Mouse (Mus musculus) gastrocnemius, adult 8-10 months (tissue): Measurements from ENCODE around the gene Kndc1. TPM values are rescaled to one million over a fixed set of nuclear protein-coding genes. Genes with fewer than 3 reads are reported as not detected.

Experiments used
- DNase-seq, 2 experiments: peaks; one replicate each; pipeline ENCODE4 v3.0.0; 2022; ENCODE audit warnings: low spot score in 2 of 2
- total RNA-seq, 4 experiments: library from RNA; stranded (reverse); gene quantifications; 2 replicates each; pipeline ENCODE4 v1.2.4; 2022

Kndc1 gene
- total RNA-seq, 4 experiments from 2014 or later, result 0.07 TPM; not detected in 3

- DNase-seq, result no peak
These were observed 55.9 kb downstream of the Kndc1 start for GRCm38 (mm10) chr7:139950283-139950971.

GRCm38 (mm10) chr7:139951079-139951478 lies 56.6 kb downstream of the Kndc1 start:
- DNase-seq, result no peak

GRCm38 (mm10) chr7:139951991-139952633 lies 57.6 kb downstream of the Kndc1 start:
- DNase-seq, result no peak

GRCm38 (mm10) chr7:139955505-139955904 lies 61.0 kb downstream of the Kndc1 start:
- DNase-seq, result no peak

GRCm38 (mm10) chr7:139956658-139957057 lies 62.2 kb downstream of the Kndc1 start:
- no peak for DNase-seq

GRCm38 (mm10) chr7:139957437-139957836 lies 62.9 kb downstream of the Kndc1 start:
- DNase-seq, result no peak

GRCm38 (mm10) chr7:139957958-139958357 lies 63.5 kb downstream of the Kndc1 start:
- DNase-seq, result no peak

- no peak for DNase-seq
These were observed 66.6 kb downstream of the Kndc1 start for GRCm38 (mm10) chr7:139961141-139961540.

GRCm38 (mm10) chr7:139963814-139964213 lies 69.3 kb downstream of the Kndc1 start:
- DNase-seq, result no peak

GRCm38 (mm10) chr7:139967175-139967574 lies 72.7 kb downstream of the Kndc1 start:
- DNase-seq, result no peak

- DNase-seq, result no peak
These were observed 73.9 kb downstream of the Kndc1 start for GRCm38 (mm10) chr7:139968428-139968827.

- peak; percentile 69 to 70 for DNase-seq
These were observed 75.0 kb downstream of the Kndc1 start for GRCm38 (mm10) chr7:139969348-139970130.

- no peak for DNase-seq
These were observed 75.9 kb downstream of the Kndc1 start for GRCm38 (mm10) chr7:139970216-139970919.

GRCm38 (mm10) chr7:139970979-139971378 lies 76.5 kb downstream of the Kndc1 start:
- no peak for DNase-seq

- no peak for DNase-seq
These were observed 76.9 kb downstream of the Kndc1 start for GRCm38 (mm10) chr7:139971436-139971835.

- no peak for DNase-seq
These were observed 78.4 kb downstream of the Kndc1 start for GRCm38 (mm10) chr7:139972923-139973331.

- DNase-seq, result no peak
These were observed 79.8 kb downstream of the Kndc1 start for GRCm38 (mm10) chr7:139974307-139974706.

GRCm38 (mm10) chr7:139975471-139975870 lies 81.0 kb downstream of the Kndc1 start:
- DNase-seq, result no peak

- DNase-seq, result peak; percentile 43 to 76
These were observed 83.9 kb downstream of the Kndc1 start, which contains the start of gene 6430531B16Rik for GRCm38 (mm10) chr7:139978278-139978892. Gene 6430531B16Rik, minus strand, starts transcription at chr7:139978755.

- no peak for DNase-seq
These were observed 84.7 kb downstream of the Kndc1 start for GRCm38 (mm10) chr7:139979011-139979719.
